Mouse (Mus musculus): ENCODE measurements around the gene Camta1.
A peak's percentile ranks its signal among the peaks of the same experiment; 100 is the strongest.

Camta1 gene

DNA sequence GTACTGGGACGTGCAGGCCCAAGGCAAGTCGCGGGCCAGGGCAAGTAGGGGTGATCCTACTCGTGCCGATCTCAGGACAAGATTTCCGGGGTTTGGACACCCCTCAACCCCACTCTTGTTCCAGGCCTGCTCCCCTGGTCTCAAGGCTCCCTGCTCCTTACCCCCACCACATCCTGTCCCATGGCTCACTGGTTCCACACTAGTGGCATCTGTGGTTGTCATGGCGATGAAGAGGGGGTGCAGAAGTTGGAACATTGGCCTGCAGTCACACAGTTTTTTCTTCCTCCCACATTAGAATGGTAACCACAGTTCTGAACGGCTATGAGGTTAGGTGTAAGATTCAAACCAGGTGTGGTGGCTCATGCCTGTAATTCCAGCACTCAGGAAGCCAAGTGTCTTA, 940.5 kb downstream of the Camta1 start:
- Histone ChIP-seq H3K4me3 (replicated peaks; ENCODE audit: low read length) (no peak overlapping the region), H3K4me1 (replicated peaks; ENCODE audit: low read depth, low read length) (peaks cover 7% of the 10 kb centered on the region; the same call in 1 of the 2 replicates), H3K9me3 (ENCODE audit: low read length) (peaks cover 12% of the 10 kb centered on the region), H3K27me3 (ENCODE audit: insufficient read depth, low read length) (no peaks in the 10 kb centered on the region; the same call in 1 of the 2 replicates), H3K36me3 (ENCODE audit: insufficient read depth, low read length) (no peaks in the 10 kb centered on the region)
- TF ChIP-seq POU5F1 (IDR thresholded peaks at IDR 0.05; ENCODE audit: borderline replicate concordance, low read length) (no peak), CTCF (conservative IDR thresholded peaks at IDR 0.05; ENCODE audit: low read length) (no peak), NANOG (IDR thresholded peaks at IDR 0.05; ENCODE audit: borderline replicate concordance, low read length) (no peak)

DNA sequence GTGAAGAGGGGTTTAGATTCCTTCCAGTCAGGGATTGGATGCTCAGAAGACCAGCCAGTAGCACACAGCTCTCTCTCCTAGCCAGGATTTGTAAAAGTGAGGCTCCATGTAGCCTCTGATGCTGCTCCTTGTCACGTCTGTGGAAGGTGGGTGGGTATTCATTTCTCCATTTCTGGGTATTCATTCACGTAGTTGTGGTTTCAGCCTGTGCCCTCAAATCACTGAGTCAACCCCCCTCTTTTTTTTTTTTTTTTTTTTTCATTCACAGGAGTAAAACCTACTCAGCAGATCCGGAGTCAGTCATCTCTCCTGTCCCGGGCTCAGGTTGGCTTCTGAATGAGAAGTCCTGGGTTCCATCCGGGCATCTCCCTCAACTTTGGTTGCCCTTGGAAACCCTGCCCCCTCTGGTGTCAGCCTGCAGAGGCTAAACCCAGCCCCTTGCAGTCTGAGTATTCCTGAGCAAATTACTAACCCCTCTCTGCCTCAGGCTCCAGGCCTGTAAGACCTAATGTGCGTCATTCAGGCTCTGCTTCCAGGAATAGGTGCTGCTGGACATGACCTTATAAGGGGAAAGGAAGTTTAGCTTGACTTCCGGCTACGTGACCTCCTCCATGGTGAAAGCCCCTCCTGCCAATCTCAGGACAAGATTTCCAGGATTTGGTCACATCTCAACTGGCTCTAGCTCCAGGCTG, 944.2 kb downstream of the Camta1 start:
- Histone ChIP-seq H3K9me3 (ENCODE audit: low read length) (peaks cover 12% of the 10 kb centered on the region), H3K27me3 (ENCODE audit: insufficient read depth, low read length) (no peaks in the 10 kb centered on the region), H3K4me1 (replicated peaks; ENCODE audit: low read depth, low read length) (peaks cover 31% of the 10 kb centered on the region), H3K36me3 (ENCODE audit: insufficient read depth, low read length) (no peaks in the 10 kb centered on the region), H3K4me3 (replicated peaks; ENCODE audit: low read length) (no peak overlapping the region)
- TF ChIP-seq POU5F1 (IDR thresholded peaks at IDR 0.05; ENCODE audit: borderline replicate concordance, low read length) (no peak), CTCF (conservative IDR thresholded peaks at IDR 0.05; ENCODE audit: low read length) (no peak), NANOG (IDR thresholded peaks at IDR 0.05; ENCODE audit: borderline replicate concordance, low read length) (no peak)

DNA sequence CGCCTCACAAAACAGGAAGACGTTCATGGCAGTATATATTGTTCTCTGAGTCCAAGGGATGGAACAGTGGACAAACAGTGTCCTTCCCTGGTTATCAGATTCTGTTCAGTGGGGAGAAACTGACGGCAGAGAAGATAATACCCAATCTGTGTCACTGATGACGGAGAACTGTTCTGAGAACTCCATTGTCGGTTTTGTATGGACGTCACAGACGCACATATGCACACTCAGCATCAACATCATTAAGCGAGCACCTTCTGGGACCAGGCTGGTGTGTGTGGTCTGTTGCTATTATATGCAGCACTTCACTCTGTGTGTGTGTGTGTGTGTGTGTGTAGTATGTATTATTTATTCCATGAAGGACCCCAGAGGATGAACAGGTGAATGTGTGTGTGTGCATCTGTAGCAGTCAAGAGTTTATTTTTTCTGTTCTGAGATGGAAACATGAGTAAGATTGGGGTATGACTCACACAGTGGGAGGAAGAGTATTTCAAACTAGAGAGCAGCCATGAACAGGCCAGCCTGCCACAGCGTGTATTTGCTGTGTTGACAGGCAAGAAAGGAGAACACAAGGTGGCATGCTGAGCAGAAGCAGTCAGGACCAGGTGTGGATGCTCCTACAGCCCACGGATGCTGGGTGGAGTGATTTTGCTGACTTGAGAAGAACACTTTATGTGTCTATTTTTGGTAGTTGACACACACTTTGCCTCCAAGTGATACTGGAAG, 946.3 kb downstream of the Camta1 start:
- Histone ChIP-seq H3K4me1 (replicated peaks; ENCODE audit: low read depth, low read length) (peaks cover 47% of the 10 kb centered on the region), H3K36me3 (ENCODE audit: insufficient read depth, low read length) (no peaks in the 10 kb centered on the region)
- no peak for TF ChIP-seq CTCF (conservative IDR thresholded peaks at IDR 0.05; ENCODE audit: low read length)
- TF ChIP-seq POU5F1 (IDR thresholded peaks at IDR 0.05; ENCODE audit: borderline replicate concordance, low read length), result no peak
- no peak for TF ChIP-seq NANOG (IDR thresholded peaks at IDR 0.05; ENCODE audit: borderline replicate concordance, low read length)

DNA sequence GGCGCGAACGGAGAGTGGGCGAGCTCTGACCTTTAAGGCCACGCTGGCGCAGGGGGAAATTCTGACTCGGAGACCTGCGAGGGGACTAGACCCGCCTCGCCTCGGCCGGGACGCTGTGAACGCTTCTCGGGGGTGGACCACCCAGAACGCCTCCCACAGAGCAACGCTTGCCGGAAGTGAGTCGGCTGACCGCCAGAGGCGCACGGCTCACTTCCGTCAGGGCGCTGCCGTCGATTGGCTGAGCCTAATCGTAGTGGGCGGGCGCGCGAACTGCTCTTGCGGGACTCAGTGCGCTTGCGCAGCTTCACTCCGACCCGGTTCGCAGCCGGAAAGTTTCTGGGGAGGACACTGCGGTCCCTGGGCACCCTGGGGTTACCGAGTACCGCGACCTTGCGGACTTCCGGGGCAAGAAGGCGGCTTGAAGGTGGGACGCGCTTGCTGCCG, 947.4 kb downstream of the Camta1 start, which contains the start of the genes Park7 and Tnfrsf9:
Gene Park7, minus strand, starts transcription at position 148 of the 444 bp plus-strand sequence.
Gene Tnfrsf9, plus strand, starts transcription at position 273 of the 444 bp plus-strand sequence.
- no peak for TF ChIP-seq POU5F1 (IDR thresholded peaks at IDR 0.05; ENCODE audit: borderline replicate concordance, low read length)
- TF ChIP-seq CTCF (conservative IDR thresholded peaks at IDR 0.05; ENCODE audit: low read length), result peak; percentile 8; the same call in 1 of the 2 replicates
- TF ChIP-seq NANOG (IDR thresholded peaks at IDR 0.05; ENCODE audit: borderline replicate concordance, low read length), result no peak
- H3K9me3 ChIP-seq (ENCODE audit: low read length), result peaks cover 3% of the 10 kb centered on the region
- H3K4me1 ChIP-seq (replicated peaks; ENCODE audit: low read depth, low read length), result peaks cover 52% of the 10 kb centered on the region

More for the DNA sequence above, 946.3 kb downstream of the Camta1 start:
- peaks cover 12% of the 10 kb centered on the region for H3K9me3 ChIP-seq (ENCODE audit: low read length)
- H3K4me3 ChIP-seq (replicated peaks; ENCODE audit: low read length), result peak overlapping the region; percentile 89
- H3K27me3 ChIP-seq (ENCODE audit: insufficient read depth, low read length), result no peaks in the 10 kb centered on the region

DNA sequence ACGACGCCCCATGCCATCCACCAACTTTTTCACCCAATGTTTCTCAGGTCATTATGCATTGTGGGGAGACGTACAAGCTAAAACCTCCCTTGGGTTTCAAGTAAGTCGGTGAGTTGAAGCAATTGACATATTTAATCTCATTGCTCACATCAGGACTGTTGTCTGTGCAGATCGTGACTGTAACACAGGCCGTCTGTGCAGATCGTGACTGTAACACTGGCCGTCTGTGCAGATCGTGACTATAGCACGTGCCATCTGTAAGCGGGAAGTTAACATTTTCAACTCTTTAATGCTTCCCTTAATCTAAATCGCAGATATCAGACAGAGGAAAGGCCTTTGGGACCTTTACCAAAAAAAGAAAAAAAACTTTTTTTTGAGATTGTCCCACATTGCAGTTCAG, 947.9 kb downstream of the Camta1 start:
- Histone ChIP-seq H3K4me3 (replicated peaks; ENCODE audit: low read length) (peak overlapping the region; percentile 89), H3K9me3 (ENCODE audit: low read length) (no peaks in the 10 kb centered on the region), H3K36me3 (ENCODE audit: insufficient read depth, low read length) (no peaks in the 10 kb centered on the region), H3K27me3 (ENCODE audit: insufficient read depth, low read length) (no peaks in the 10 kb centered on the region), H3K4me1 (replicated peaks; ENCODE audit: low read depth, low read length) (peaks cover 52% of the 10 kb centered on the region)
- no peak for TF ChIP-seq POU5F1 (IDR thresholded peaks at IDR 0.05; ENCODE audit: borderline replicate concordance, low read length)
- no peak for TF ChIP-seq CTCF (conservative IDR thresholded peaks at IDR 0.05; ENCODE audit: low read length)

More for the DNA sequence above, 947.4 kb downstream of the Camta1 start, which contains the start of the genes Park7 and Tnfrsf9:
- Histone ChIP-seq H3K27me3 (ENCODE audit: insufficient read depth, low read length) (no peaks in the 10 kb centered on the region), H3K4me3 (replicated peaks; ENCODE audit: low read length) (peak within 1 kb of the TSS; percentile 89), H3K36me3 (ENCODE audit: insufficient read depth, low read length) (no peaks in the 10 kb centered on the region)

DNA sequence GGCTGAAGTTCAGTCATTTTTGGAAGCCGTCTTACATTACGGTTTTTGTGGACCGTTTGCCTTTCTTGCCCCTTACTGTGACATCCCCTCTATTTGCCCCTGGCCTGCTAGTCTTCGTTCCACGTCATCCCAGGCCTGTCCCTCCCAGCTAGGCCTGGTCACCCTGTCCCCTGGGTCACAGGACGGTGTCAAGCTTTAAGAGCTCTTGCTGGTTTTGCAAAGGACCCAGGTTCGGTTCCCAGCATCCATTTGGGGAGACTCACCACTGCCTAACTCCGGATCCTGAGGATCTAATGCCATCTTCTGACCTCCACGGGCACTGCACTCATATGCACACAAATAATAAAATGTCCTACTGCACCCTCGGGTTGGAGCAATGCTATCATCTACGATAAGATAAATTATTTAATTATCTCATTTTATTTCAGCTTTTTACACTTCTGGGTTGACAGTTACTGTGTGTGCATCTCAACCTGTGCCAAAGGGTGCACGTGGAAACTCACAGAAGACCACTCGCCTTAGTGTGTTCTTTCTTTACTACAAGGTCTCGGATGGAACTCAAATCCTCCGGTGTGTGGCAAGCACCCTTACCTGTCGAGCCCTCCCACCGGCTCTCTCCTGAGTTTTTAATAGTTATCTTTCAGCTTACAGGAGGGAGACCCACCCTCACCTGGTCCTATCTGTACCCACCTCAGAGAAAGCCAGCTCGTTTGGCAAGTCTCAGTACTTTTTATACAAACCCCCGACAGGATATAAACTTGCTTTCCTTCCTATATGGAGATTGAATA, 951.3 kb downstream of the Camta1 start:
- TF ChIP-seq NANOG (IDR thresholded peaks at IDR 0.05; ENCODE audit: borderline replicate concordance, low read length) (no peak), CTCF (conservative IDR thresholded peaks at IDR 0.05; ENCODE audit: low read length) (peak; percentile 20; the same call in 1 of the 2 replicates)
- Histone ChIP-seq H3K9me3 (ENCODE audit: low read length) (no peaks in the 10 kb centered on the region), H3K36me3 (ENCODE audit: insufficient read depth, low read length) (peaks cover 31% of the 10 kb centered on the region), H3K4me1 (replicated peaks; ENCODE audit: low read depth, low read length) (peaks cover 66% of the 10 kb centered on the region), H3K4me3 (replicated peaks; ENCODE audit: low read length) (peak overlapping the region; percentile 39; the same call in 1 of the 2 replicates), H3K27me3 (ENCODE audit: insufficient read depth, low read length) (no peaks in the 10 kb centered on the region)

DNA sequence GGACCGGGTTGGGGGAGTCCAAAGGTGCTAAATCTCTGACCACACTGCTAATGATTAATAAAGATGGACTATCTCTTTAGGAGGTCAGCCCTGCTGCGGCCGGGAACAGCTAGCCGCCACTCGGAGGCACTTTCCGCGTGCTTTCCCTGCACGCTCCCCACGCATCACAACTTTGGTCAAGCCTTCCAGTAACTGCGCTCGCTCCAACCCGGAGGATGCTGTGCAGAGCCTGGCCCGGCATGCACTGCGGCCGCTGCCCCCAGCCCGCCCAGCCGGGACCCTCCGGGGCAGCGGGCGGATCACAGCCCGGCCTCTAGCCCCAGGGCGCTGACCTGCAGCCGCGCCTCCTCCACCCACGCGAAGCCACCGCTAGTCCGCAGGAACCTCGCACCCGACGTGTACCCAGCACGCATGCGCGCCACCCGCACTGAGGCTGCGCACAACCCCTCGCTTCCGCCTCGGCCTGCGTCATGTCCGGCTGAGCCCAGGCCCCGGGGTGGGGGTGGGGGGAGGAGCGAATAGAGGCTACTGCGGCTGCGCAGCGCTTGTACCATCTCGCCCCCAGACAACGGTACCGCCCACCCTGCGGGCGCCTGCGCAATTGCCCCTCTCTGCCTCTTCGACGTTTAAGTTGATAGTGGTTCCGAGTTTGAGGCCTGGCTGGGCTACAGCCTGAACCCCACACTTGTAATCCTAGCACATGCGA, 952.1 kb downstream of the Camta1 start:
- peaks cover 37% of the 10 kb centered on the region for H3K36me3 ChIP-seq (ENCODE audit: insufficient read depth, low read length)
- no peaks in the 10 kb centered on the region for H3K9me3 ChIP-seq (ENCODE audit: low read length)
- peak overlapping the region; percentile 94 for H3K4me3 ChIP-seq (replicated peaks; ENCODE audit: low read length)
- TF ChIP-seq NANOG (IDR thresholded peaks at IDR 0.05; ENCODE audit: borderline replicate concordance, low read length) (no peak), POU5F1 (IDR thresholded peaks at IDR 0.05; ENCODE audit: borderline replicate concordance, low read length) (no peak), CTCF (conservative IDR thresholded peaks at IDR 0.05; ENCODE audit: low read length) (no peak)
- H3K27me3 ChIP-seq (ENCODE audit: insufficient read depth, low read length), result no peaks in the 10 kb centered on the region
- H3K4me1 ChIP-seq (replicated peaks; ENCODE audit: low read depth, low read length), result peaks cover 61% of the 10 kb centered on the region
